Mouse (Mus musculus) kidney, adult 2 months (tissue): ENCODE data around the gene C2cd4d.

Experiments used
- CTCF ChIP-seq: fragments of 200-500 bp; conservative IDR thresholded peaks from 2 replicates; pipeline ENCODE4 v1.5.1; 2011; ENCODE audit warnings: low read depth, mild to moderate bottlenecking, control low read depth, low read length, moderate library complexity, mixed read lengths; ENCODE audit not compliant: insufficient read depth, insufficient read length
- POLR2A ChIP-seq: fragments of 200-500 bp; IDR thresholded peaks from one replicate; pipeline ENCODE4 v1.6.1; 2011; ENCODE audit warnings: low read depth, low read length, control low read depth

- TF ChIP-seq POLR2A (no peak), CTCF (no peak)
Observed at GRCm38 (mm10) chr3:94364154-94364526, 1.9 kb downstream of the C2cd4d start.
